Mouse (Mus musculus): Measurements from ENCODE around the gene Scarf1.

The Scarf1 gene

GRCm38 (mm10) chr11:75538184-75538969 lies 25.0 kb downstream of the Scarf1 start:
- no peak for DNase-seq (ENCODE audit: low read depth)

DNA sequence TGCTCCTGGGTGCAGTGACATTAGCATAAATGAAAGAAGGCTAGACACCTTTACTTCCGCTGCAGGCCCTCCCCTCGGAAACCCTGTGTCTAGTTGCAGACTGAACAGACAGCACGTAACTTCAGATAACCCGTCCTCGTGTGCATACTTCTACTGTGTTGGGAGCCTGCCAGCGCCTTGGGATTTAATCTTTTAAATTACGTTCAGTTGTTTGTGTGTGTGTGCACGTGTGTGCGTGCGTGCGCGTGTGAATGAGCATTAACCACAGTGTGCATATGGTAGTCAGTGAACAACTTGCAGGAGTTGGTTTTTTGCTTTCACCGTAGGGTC lies 25.6 kb downstream of the Scarf1 start:
- peak; percentile 86 for DNase-seq (ENCODE audit: low read depth)

GRCm38 (mm10) chr11:75540209-75540608 lies 26.9 kb downstream of the Scarf1 start:
- DNase-seq (ENCODE audit: low read depth), result no peak

DNA sequence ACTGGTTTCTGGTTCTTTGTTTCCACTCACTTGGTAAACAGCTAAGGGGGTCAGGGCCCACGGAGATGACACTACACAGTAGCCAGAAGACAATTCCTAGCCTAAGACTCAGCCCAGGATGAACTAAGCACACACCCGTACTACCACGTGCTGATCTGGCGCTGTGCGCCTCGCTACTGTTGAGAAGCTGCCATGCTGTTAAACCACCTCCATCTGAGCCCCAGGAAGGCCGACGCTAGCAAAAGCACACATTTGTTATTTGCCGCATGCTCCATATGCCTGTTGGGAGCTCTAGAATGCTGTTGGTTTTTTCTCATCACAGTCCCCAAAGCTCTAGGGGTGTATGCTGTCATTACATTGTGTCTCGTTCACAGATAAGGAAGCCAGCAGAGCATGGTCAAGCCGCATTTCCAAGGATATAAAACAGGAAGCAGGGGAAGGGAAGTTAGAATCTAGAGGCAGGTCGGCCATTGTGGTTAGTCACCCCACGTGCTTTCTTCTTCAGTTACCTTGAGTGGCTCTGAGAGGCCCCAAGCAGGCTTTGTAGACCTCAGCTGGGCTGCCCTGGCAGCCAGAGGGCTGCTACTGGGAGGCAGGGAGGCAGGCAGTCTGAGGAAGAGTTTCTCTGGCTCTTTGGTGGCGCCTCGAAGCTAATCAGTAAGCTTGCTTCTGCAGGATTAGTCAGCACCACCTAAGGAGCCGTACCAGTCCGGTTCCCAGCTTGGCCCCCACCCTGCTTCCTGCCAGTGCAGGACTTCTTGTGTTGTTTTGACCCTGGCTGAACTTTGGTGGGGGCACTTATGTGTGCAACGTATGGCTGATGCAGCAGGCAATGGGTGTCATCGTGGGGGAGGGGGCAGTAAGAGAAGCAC lies 27.6 kb downstream of the Scarf1 start:
- peak; percentile 63 for DNase-seq (ENCODE audit: low read depth)

- no peak for DNase-seq (ENCODE audit: low read depth)
These were observed 31.4 kb downstream of the Scarf1 start for GRCm38 (mm10) chr11:75544713-75545112.

GRCm38 (mm10) chr11:75546057-75546456 lies 32.7 kb downstream of the Scarf1 start:
- DNase-seq (ENCODE audit: low read depth), result no peak

DNA sequence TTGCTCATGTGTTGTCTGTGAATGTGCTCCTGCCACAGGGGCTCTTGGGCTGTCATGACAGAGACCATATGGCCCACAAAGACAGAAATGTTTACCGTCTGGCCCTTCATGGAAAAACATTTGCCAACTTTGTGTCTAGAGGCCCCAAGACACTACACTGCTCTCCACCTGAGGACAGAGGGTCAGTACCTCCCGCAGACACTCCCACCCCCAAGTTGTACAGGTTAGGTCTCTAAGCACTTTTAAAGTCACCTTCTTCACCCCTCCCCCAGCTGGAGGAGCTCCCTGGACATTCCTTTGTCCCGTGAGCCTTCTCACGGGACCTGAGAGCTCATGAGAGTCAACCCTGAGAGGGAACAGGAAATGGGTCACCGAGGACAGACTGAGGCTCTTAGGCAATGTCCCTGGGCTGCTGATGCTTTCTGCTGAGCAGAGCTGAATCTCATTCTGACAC lies 36.3 kb downstream of the Scarf1 start:
- no peak for DNase-seq (ENCODE audit: low read depth)

- DNase-seq (ENCODE audit: low read depth), result no peak
These were observed 37.0 kb downstream of the Scarf1 start for GRCm38 (mm10) chr11:75550200-75550946.

- DNase-seq (ENCODE audit: low read depth), result no peak
These were observed 38.0 kb downstream of the Scarf1 start for GRCm38 (mm10) chr11:75551321-75551720.

DNA sequence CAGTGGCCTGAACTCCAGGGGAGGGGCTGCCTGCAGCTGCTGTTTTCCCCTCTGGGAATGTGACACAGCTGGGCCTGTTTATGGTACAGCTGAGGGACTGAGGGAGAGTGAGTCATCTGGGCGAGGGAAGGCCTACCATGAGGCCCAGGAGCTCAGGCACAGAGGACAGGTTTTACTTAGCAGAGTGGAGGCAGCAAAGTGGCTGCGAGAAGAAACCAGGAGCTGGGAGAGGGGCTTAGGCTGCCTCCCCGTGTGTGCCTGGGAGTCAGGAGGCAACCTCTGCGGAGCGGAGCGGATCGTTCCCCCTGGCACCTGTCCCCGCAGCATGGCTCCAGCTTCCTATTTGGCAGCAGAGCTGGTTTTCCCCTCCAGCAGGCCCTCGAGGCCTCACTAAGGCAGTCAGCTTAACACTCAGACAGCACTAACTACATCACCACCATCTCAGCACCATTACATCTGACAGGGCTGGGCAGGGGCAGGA lies 38.7 kb downstream of the Scarf1 start:
- no peak for DNase-seq (ENCODE audit: low read depth)

GRCm38 (mm10) chr11:75552906-75553482 lies 39.7 kb downstream of the Scarf1 start:
- no peak for DNase-seq (ENCODE audit: low read depth)

GRCm38 (mm10) chr11:75556006-75556405 lies 42.7 kb downstream of the Scarf1 start:
- peak; percentile 56 for DNase-seq (ENCODE audit: low read depth)

- DNase-seq (ENCODE audit: low read depth), result no peak
These were observed 43.8 kb downstream of the Scarf1 start for GRCm38 (mm10) chr11:75557142-75557541.

DNA sequence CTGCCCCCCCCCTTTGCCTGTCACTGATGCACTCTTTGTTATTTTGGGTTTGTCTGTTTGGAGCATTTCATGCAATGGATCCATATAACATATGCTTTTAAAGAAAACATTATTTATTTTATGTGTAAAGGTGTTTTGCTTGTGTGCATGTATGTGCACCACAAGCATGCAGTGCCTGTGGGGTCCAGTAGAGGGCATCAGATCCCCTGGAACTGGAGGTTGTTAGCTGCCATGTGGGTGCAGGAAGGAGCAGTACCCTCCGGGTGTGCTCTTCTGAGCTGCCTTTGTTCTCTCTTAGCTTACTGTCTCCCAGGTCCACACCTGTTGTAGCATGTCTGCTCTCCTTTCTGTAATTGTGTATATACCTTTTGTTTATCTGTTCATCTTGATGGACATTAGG lies 44.8 kb downstream of the Scarf1 start:
- DNase-seq (ENCODE audit: low read depth), result peak; percentile 49

DNA sequence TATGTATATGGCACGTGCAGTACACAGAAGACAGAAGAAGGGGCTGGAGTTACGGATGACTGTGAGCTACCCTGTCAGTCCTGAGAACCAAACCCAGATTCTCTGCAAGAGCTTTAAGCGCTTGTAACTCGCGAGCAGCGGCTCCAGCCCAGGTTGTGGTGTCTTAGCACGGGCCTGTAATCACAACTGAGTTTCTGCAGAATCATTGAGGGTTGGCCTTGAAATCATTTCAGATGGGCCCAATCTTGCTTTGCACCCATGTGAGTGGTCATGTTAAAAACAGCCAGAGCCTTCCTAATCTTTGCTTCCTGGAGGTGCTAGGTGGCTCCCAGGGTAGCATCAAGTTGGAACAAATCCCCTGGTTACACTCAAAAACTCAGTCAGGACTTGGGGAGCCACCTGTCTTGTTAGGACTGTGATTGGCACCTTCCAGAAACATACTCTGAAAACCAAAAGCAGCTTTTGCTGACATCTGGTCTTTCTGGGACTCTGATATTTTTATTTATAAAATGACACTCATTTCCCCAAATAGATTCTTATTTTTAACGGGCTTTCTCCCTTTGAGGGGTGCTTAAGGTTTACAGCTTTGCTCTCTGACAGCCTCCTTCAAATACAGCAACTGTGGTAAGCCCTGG lies 46.6 kb downstream of the Scarf1 start:
- DNase-seq (ENCODE audit: low read depth), result no peak

DNA sequence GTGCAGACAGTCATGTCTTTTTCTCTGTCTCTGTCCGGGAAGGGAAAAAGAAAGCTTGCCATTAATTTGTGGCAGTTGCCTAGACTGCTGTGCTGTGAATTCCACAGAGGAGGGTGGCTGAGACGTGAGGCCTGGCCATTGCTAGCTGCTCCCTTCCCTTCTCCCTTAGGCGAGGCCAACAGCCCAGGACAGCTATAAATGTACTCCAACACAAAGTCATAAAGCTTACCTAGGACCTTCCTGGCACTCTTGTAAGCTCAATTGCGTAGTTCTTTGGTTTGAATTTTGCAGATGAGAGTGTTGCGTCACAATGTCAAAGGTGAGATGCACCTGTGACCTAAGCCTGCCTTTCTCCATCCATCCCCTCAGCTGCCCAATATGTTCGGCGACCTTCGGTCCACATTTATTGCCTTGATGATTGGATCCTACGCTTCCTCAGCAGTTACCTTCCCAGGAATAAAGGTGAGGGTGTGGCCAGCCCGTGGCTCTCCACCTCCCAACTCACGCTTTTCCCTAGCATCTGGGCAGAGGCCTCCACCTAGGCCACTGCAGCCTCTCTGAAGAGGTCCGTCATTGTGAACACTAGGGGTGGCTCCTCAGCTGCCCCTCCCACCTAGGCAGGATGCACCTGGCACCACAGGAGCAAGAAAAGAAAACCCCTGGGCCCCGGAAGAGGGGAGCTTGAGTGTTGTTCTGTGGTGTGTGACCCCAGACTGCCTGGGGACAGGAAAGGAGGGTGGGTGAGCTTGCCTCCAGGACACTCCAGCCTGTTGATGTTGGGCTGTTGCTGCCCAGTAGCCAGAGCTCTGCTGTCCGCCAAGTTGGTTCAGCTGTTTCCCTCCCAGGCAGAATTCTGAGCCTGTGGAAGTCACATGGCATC lies 47.4 kb downstream of the Scarf1 start:
- no peak for DNase-seq (ENCODE audit: low read depth)

DNA sequence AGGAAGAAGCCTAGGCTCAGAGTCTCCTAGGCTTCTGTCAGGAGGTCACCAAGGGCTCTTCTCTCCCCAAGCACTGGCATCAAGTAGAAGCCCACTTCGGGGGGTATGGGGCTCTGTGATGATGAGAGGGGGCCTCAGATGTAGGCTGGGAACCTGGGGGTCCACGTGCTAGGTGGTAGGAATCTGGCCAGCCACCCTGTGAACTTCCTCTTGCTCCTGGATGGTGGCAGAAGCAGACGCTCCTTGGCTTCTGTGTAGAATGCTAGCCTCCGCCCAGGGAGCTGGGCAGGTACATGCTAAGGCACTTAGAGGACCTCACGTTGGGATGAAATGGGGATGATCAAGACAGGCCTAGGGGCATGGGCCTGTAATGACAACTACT lies 48.1 kb downstream of the Scarf1 start:
- no peak for DNase-seq (ENCODE audit: low read depth)

DNA sequence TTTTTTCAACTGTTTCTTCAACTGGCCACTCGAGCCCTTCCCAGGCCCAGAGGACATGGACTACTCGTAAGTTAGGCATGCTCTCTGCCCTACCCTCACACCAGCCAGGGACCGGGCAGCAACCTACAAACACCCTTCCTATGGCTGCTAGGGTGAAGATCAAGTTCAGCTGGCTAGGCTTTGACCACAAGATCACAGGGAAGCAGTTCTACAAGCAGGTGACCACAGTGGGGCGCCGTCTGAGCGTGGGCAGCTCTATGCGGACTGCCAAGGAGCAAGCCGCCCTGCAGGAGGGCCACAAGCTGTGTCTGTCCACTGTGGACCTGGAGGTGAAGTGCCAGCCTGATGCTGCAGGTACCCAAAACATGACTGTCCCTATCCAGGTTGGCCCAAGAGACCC lies 49.5 kb downstream of the Scarf1 start:
- no peak for DNase-seq (ENCODE audit: low read depth)

- no peak for DNase-seq (ENCODE audit: low read depth)
These were observed 50.7 kb downstream of the Scarf1 start for GRCm38 (mm10) chr11:75563851-75564548.

- DNase-seq (ENCODE audit: low read depth), result no peak
These were observed 52.5 kb downstream of the Scarf1 start for GRCm38 (mm10) chr11:75565849-75566248.
